Mouse (Mus musculus) spleen, adult 18-20 months (tissue): Measurements from ENCODE around the gene Gsdme.

Experiments
- DNase-seq, 2 experiments: peaks; one replicate each; pipeline ENCODE4 v3.0.0; 2022; ENCODE audit warnings: mixed read lengths in 2 of 2

Gsdme gene

DNA sequence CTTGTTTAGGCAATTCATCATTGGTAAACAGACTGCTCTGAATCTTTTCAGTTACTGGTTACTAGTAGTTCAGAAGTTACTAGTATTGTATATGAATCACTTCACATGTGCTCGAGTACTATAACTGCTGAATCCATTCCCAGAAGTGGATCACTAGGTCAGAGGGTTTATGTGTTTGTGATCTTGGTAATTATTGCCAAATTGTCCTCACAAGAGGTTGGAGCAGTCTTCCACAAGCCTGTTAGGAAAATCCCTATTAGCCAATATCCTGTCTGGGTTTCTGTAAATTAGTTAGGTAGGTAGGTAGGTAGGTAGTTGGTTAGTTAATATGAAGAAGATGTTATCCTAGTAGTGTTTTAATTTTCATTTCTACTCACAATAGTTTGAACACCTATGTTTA, 87.9 kb downstream of the Gsdme start:
- DNase-seq, result no peak

DNA sequence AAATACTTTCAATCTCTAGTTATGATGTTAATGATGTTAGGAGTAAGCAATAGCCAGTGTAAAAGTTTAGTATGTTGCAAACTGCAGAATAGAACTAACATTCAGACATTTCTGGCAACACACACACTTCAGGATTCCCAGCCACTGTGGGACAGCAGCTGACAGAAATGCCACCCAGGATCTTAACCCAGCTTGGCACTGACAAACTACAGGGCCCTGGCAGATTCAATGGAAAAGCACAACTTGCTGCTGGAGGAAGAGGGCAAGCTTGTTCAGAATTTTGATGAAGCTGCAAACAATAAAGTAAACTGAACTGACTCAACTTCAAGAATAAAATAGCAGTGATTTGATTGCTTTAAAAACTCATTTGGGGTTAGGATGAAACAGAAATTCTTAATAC, 93.9 kb downstream of the Gsdme start:
- DNase-seq, result no peak

GRCm38 (mm10) chr6:50168821-50169220, 94.8 kb downstream of the Gsdme start:
- DNase-seq, result no peak

DNA sequence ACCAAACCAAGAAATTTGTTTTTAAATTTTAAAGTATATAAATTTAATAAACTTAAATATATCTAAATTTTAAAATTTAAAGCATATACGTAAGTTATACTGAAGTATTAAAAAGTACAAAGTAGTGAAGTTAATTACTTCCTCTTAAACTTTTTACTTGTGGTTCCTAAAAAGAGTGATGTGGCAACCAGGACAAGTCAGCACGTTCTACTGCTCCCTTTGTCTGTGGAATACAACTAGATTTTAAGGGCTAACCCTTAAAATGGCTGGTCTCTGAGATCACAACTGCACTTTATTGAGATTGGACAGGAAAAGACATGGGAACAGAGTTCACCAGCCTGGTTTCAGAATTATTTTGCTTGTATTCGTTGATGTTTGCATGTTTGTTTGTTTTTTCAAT, 100.6 kb downstream of the Gsdme start:
- DNase-seq, result no peak

GRCm38 (mm10) chr6:50159842-50160241, 103.8 kb downstream of the Gsdme start:
- no peak for DNase-seq

GRCm38 (mm10) chr6:50149378-50149777, 114.3 kb downstream of the Gsdme start:
- no peak for DNase-seq

DNA sequence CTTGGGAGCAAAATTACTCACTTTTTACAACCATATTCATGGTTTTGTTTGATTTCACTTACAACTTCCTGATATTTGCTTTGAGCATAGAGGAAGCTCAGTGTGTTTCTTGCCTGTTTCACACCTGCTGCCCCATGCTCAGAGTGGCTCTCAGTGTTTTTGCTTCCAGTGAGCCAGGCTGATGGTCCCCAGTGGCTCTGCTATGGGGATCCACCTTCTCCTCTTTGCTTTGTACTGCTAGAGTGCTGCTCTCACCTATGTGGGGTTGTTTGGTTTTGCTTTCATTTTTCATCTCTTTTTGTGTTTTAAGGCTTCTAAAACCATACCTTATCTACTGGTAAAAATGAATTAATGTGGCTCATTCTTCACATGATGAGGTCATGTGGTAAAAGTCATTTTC, 117.5 kb downstream of the Gsdme start:
- no peak for DNase-seq

DNA sequence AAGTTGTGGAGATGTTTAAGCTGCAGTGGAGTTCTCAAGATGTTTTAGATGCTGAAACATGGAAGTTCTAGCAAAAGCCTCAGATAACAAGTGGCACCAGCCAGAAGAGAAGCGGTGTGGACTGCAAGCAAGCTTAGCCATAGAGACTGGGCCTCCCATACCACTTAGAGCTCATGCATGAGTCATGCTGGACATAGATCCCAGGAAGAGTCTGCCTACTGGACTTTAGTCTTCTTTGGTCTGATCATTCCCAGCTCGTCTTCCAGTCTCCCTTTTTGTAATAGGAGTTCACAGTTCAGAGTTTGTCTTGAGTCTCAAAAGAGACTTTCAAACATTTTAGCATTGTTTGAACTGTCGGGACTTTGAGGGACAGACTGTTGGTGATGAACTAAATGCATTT, 124.1 kb downstream of the Gsdme start:
- no peak for DNase-seq
